Mouse (Mus musculus): ENCODE results near the gene Usp29.
"Not testable (repeated sequence)": the region's sequence is repeated elsewhere in the genome, so short reads cannot be mapped to it uniquely, and the experiment has no call there.

The Usp29 gene

GRCm38 (mm10) chr7:6858694-6859270 lies 128.4 kb downstream of the Usp29 start:
- no peaks in the 10 kb centered on the region for H3K27me3 ChIP-seq (ENCODE audit: control insufficient read depth, insufficient read depth, low read length, poor library complexity, severe bottlenecking)
- H3K36me3 ChIP-seq (ENCODE audit: control insufficient read depth, insufficient read depth, low read length, poor library complexity, severe bottlenecking) = no peaks in the 10 kb centered on the region
- no peak for DNase-seq (ENCODE audit: low read depth, low spot score)

GRCm38 (mm10) chr7:6860689-6861088 lies 130.3 kb downstream of the Usp29 start:
- no peak for DNase-seq (ENCODE audit: low read depth, low spot score)

GRCm38 (mm10) chr7:6866351-6866750 lies 136.0 kb downstream of the Usp29 start:
- Histone ChIP-seq H3K27me3 (ENCODE audit: control insufficient read depth, insufficient read depth, low read length, poor library complexity, severe bottlenecking) (no peaks in the 10 kb centered on the region), H3K36me3 (ENCODE audit: control insufficient read depth, insufficient read depth, low read length, poor library complexity, severe bottlenecking) (no peaks in the 10 kb centered on the region)
- no peak for DNase-seq (ENCODE audit: low read depth, low spot score)

More at GRCm38 (mm10) chr7:6860689-6861088, 130.3 kb downstream of the Usp29 start:
- no peaks in the 10 kb centered on the region for H3K27me3 ChIP-seq (ENCODE audit: control insufficient read depth, insufficient read depth, low read length, poor library complexity, severe bottlenecking)
- no peaks in the 10 kb centered on the region for H3K36me3 ChIP-seq (ENCODE audit: control insufficient read depth, insufficient read depth, low read length, poor library complexity, severe bottlenecking)

- Histone ChIP-seq H3K27me3 (ENCODE audit: control insufficient read depth, insufficient read depth, low read length, poor library complexity, severe bottlenecking) (no peaks in the 10 kb centered on the region), H3K36me3 (ENCODE audit: control insufficient read depth, insufficient read depth, low read length, poor library complexity, severe bottlenecking) (no peaks in the 10 kb centered on the region)
- no peak for DNase-seq (ENCODE audit: low read depth, low spot score)
Observed at GRCm38 (mm10) chr7:6868831-6869230, 138.5 kb downstream of the Usp29 start.

GRCm38 (mm10) chr7:6869556-6869955 lies 139.2 kb downstream of the Usp29 start:
- no peaks in the 10 kb centered on the region for H3K36me3 ChIP-seq (ENCODE audit: control insufficient read depth, insufficient read depth, low read length, poor library complexity, severe bottlenecking)
- no peak for DNase-seq (ENCODE audit: low read depth, low spot score)
- H3K27me3 ChIP-seq (ENCODE audit: control insufficient read depth, insufficient read depth, low read length, poor library complexity, severe bottlenecking) = no peaks in the 10 kb centered on the region

GRCm38 (mm10) chr7:6874448-6874847 lies 144.1 kb downstream of the Usp29 start:
- no peaks in the 10 kb centered on the region for H3K27me3 ChIP-seq (ENCODE audit: control insufficient read depth, insufficient read depth, low read length, poor library complexity, severe bottlenecking)
- DNase-seq (ENCODE audit: low read depth, low spot score) = no peak
- H3K36me3 ChIP-seq (ENCODE audit: control insufficient read depth, insufficient read depth, low read length, poor library complexity, severe bottlenecking) = no peaks in the 10 kb centered on the region

- Histone ChIP-seq H3K27me3 (ENCODE audit: control insufficient read depth, insufficient read depth, low read length, poor library complexity, severe bottlenecking) (no peaks in the 10 kb centered on the region), H3K36me3 (ENCODE audit: control insufficient read depth, insufficient read depth, low read length, poor library complexity, severe bottlenecking) (no peaks in the 10 kb centered on the region)
- no peak for DNase-seq (ENCODE audit: low read depth, low spot score)
Observed at GRCm38 (mm10) chr7:6878202-6878601, 147.8 kb downstream of the Usp29 start.

- H3K27me3 ChIP-seq (ENCODE audit: control insufficient read depth, insufficient read depth, low read length, poor library complexity, severe bottlenecking); H3K36me3 ChIP-seq (ENCODE audit: control insufficient read depth, insufficient read depth, low read length, poor library complexity, severe bottlenecking); DNase-seq (ENCODE audit: low read depth, low spot score): not testable (repeated sequence)
Observed at GRCm38 (mm10) chr7:6878849-6879248, 148.5 kb downstream of the Usp29 start.

GRCm38 (mm10) chr7:6879512-6880164 lies 149.3 kb downstream of the Usp29 start:
- Histone ChIP-seq H3K27me3 (ENCODE audit: control insufficient read depth, insufficient read depth, low read length, poor library complexity, severe bottlenecking) (no peaks in the 10 kb centered on the region), H3K36me3 (ENCODE audit: control insufficient read depth, insufficient read depth, low read length, poor library complexity, severe bottlenecking) (no peaks in the 10 kb centered on the region)
- no peak for DNase-seq (ENCODE audit: low read depth, low spot score)

- DNase-seq (ENCODE audit: low read depth, low spot score); H3K36me3 ChIP-seq (ENCODE audit: control insufficient read depth, insufficient read depth, low read length, poor library complexity, severe bottlenecking); H3K27me3 ChIP-seq (ENCODE audit: control insufficient read depth, insufficient read depth, low read length, poor library complexity, severe bottlenecking): not testable (repeated sequence)
Observed at GRCm38 (mm10) chr7:6880918-6881317, 150.5 kb downstream of the Usp29 start.

GRCm38 (mm10) chr7:6881473-6882046 lies 151.2 kb downstream of the Usp29 start:
- DNase-seq (ENCODE audit: low read depth, low spot score) = no peak
- Histone ChIP-seq H3K36me3 (ENCODE audit: control insufficient read depth, insufficient read depth, low read length, poor library complexity, severe bottlenecking) (no peaks in the 10 kb centered on the region), H3K27me3 (ENCODE audit: control insufficient read depth, insufficient read depth, low read length, poor library complexity, severe bottlenecking) (no peaks in the 10 kb centered on the region)

GRCm38 (mm10) chr7:6883376-6884147 lies 153.2 kb downstream of the Usp29 start:
- Histone ChIP-seq H3K36me3 (ENCODE audit: control insufficient read depth, insufficient read depth, low read length, poor library complexity, severe bottlenecking) (no peaks in the 10 kb centered on the region), H3K27me3 (ENCODE audit: control insufficient read depth, insufficient read depth, low read length, poor library complexity, severe bottlenecking) (no peaks in the 10 kb centered on the region)
- DNase-seq (ENCODE audit: low read depth, low spot score) = no peak

GRCm38 (mm10) chr7:6885416-6885815 lies 155.0 kb downstream of the Usp29 start:
- Histone ChIP-seq H3K27me3 (ENCODE audit: control insufficient read depth, insufficient read depth, low read length, poor library complexity, severe bottlenecking) (no peaks in the 10 kb centered on the region), H3K36me3 (ENCODE audit: control insufficient read depth, insufficient read depth, low read length, poor library complexity, severe bottlenecking) (no peaks in the 10 kb centered on the region)
- DNase-seq (ENCODE audit: low read depth, low spot score) = no peak

GRCm38 (mm10) chr7:6886896-6887295 lies 156.5 kb downstream of the Usp29 start:
- no peak for DNase-seq (ENCODE audit: low read depth, low spot score)
- no peaks in the 10 kb centered on the region for H3K36me3 ChIP-seq (ENCODE audit: control insufficient read depth, insufficient read depth, low read length, poor library complexity, severe bottlenecking)
- no peaks in the 10 kb centered on the region for H3K27me3 ChIP-seq (ENCODE audit: control insufficient read depth, insufficient read depth, low read length, poor library complexity, severe bottlenecking)

- no peaks in the 10 kb centered on the region for H3K27me3 ChIP-seq (ENCODE audit: control insufficient read depth, insufficient read depth, low read length, poor library complexity, severe bottlenecking)
- DNase-seq (ENCODE audit: low read depth, low spot score) = no peak
- H3K36me3 ChIP-seq (ENCODE audit: control insufficient read depth, insufficient read depth, low read length, poor library complexity, severe bottlenecking) = no peaks in the 10 kb centered on the region
Observed at GRCm38 (mm10) chr7:6889871-6890270, 159.5 kb downstream of the Usp29 start.

Measured in splenic B cell, adult 2 months (primary cell).